Mouse (Mus musculus) ES-E14 (cell line): ENCODE measurements around the gene Wdcp. TPM values are rescaled to one million over a fixed set of nuclear protein-coding genes. Genes with fewer than 3 reads are reported as not detected.

Source experiments
- DNase-seq: peaks from one replicate; pipeline ENCODE4 v3.0.0-alpha.2; 2013; ENCODE audit warnings: low read depth, low spot score
- H3K27ac ChIP-seq: 2 replicates; pipeline ENCODE4 v1.5.1; 2012; ENCODE audit warnings: low read depth, mild to moderate bottlenecking, low read length, moderate library complexity, mixed read lengths; ENCODE audit not compliant: poor library complexity, insufficient read depth, severe bottlenecking
- H3K36me3 ChIP-seq: 2 replicates; pipeline ENCODE4 v1.6.1; 2012; ENCODE audit warnings: mild to moderate bottlenecking, low read length, moderate library complexity, mixed read lengths; ENCODE audit not compliant: control insufficient read depth, poor library complexity, insufficient read depth, severe bottlenecking
- H3K4me1 ChIP-seq, 2 experiments: fragments of 150-350 bp in 1 of 2; sonication (generic) in 1 of 2; 2 replicates each; pipeline ENCODE4 v1.6.1; 2012; ENCODE audit warnings: low read length in 2 of 2, mild to moderate bottlenecking in 1 of 2, mixed read lengths in 1 of 2; ENCODE audit not compliant: control insufficient read depth in 2 of 2, insufficient read depth in 2 of 2, poor library complexity in 1 of 2
- H3K4me3 ChIP-seq, 2 experiments: fragments of 150-350 bp in 1 of 2; sonication (generic) in 1 of 2; 2 replicates each; pipeline ENCODE4 v1.5.1; 2012; ENCODE audit warnings: low read length in 2 of 2, low read depth in 1 of 2, mild to moderate bottlenecking in 1 of 2, mixed read lengths in 1 of 2; ENCODE audit not compliant: insufficient read depth in 1 of 2, poor library complexity in 1 of 2, severe bottlenecking in 1 of 2
- H3K9ac ChIP-seq: 2 replicates; pipeline ENCODE4 v1.6.1; 2012; ENCODE audit warnings: low read depth, mild to moderate bottlenecking, low read length, mixed read lengths; ENCODE audit not compliant: poor library complexity, insufficient read depth, severe bottlenecking
- H3K9me3 ChIP-seq: fragments of 150-350 bp; sonication (generic); 2 replicates; pipeline ENCODE4 v1.6.1; 2012; ENCODE audit warnings: low read depth, mild to moderate bottlenecking, low read length; ENCODE audit not compliant: control insufficient read depth, insufficient read depth
- CHD2 ChIP-seq: IDR thresholded peaks from 2 replicates; pipeline ENCODE4 v1.6.1; 2014; ENCODE audit warnings: mild to moderate bottlenecking, low read depth, low read length, inconsistent platforms
- HCFC1 ChIP-seq: IDR thresholded peaks from 2 replicates; pipeline ENCODE4 v1.6.1; 2012; ENCODE audit warnings: low read length, inconsistent platforms, borderline replicate concordance; ENCODE audit not compliant: insufficient read depth
- MAFK ChIP-seq: IDR thresholded peaks from 2 replicates; pipeline ENCODE4 v1.6.1; 2014; ENCODE audit warnings: mild to moderate bottlenecking, low read depth, low read length, inconsistent platforms; ENCODE audit not compliant: insufficient read depth
- ZC3H11A ChIP-seq: IDR thresholded peaks from 2 replicates; pipeline ENCODE4 v1.6.1; 2012; ENCODE audit warnings: low read depth, mild to moderate bottlenecking, inconsistent platforms, low read length, borderline replicate concordance
- ZNF384 ChIP-seq: IDR thresholded peaks from 2 replicates; pipeline ENCODE4 v1.6.1; 2012; ENCODE audit warnings: low read depth, low read length, inconsistent platforms
- in situ Hi-C, 2 experiments: fragments of 600-800 bp; cut with MboI; formaldehyde crosslinking; loops; one replicate each; pipeline ENCODE4 v1.15.1; 2025; ENCODE audit warnings: low sequenced_read_pairs in 2 of 2, inconsistent platforms in 1 of 2; ENCODE audit not compliant: unreplicated experiment in 2 of 2
- total RNA-seq: library from RNA; depleted of rRNA; stranded (reverse); fragments of 300-350 nt; gene quantifications from 2 replicates; pipeline ENCODE4 v1.2.3, GENCODE M21; 2012

Wdcp gene
- total RNA-seq, 1 experiment: 19.5 TPM

- no peak for DNase-seq
- H3K27ac ChIP-seq: no peak overlapping the region
- H3K36me3 ChIP-seq: no peaks in the 10 kb centered on the region
- TF ChIP-seq ZNF384 (no peak), MAFK (no peak), HCFC1 (no peak), ZC3H11A (no peak), CHD2 (no peak)
- no peak overlapping the region for H3K9ac ChIP-seq
- in situ Hi-C loops: no loop called here
- no peak overlapping the region for H3K4me3 ChIP-seq
- peaks cover 4 to 9% of the 10 kb centered on the region in 2 experiments; a peak in 2 of 4 replicates for H3K4me1 ChIP-seq
- H3K9me3 ChIP-seq: no peaks in the 10 kb centered on the region
Observed at GRCm38 (mm10) chr12:4864338-4864690, 21.2 kb downstream of the Wdcp start.

- TF ChIP-seq MAFK (no peak), HCFC1 (no peak), CHD2 (no peak), ZC3H11A (no peak), ZNF384 (no peak)
- Histone ChIP-seq H3K36me3 (no peaks in the 10 kb centered on the region), H3K9me3 (no peaks in the 10 kb centered on the region), H3K4me3 (no peak overlapping the region), H3K9ac (no peak overlapping the region), H3K4me1 (peaks cover 0 to under 1% of the 10 kb centered on the region in 2 experiments; a peak in 1 of 4 replicates), H3K27ac (no peak overlapping the region)
- no peak for DNase-seq
- in situ Hi-C loops: no loop called here
Observed at GRCm38 (mm10) chr12:4868924-4869323, 25.8 kb downstream of the Wdcp start.

GRCm38 (mm10) chr12:4871260-4871659 lies 28.2 kb downstream of the Wdcp start:
- in situ Hi-C loops: no loop called here
- no peak overlapping the region for H3K9ac ChIP-seq
- TF ChIP-seq ZNF384 (no peak), CHD2 (no peak), ZC3H11A (no peak), MAFK (no peak), HCFC1 (no peak)

GRCm38 (mm10) chr12:4872273-4872672 lies 29.2 kb downstream of the Wdcp start:
- no peak for DNase-seq
- no peak overlapping the region for H3K27ac ChIP-seq
- in situ Hi-C loops: no loop called here

More at GRCm38 (mm10) chr12:4871260-4871659, 28.2 kb downstream of the Wdcp start:
- H3K4me3 ChIP-seq: no peak overlapping the region
- H3K27ac ChIP-seq: no peak overlapping the region
- no peaks in the 10 kb centered on the region for H3K9me3 ChIP-seq
- no peak for DNase-seq
- H3K36me3 ChIP-seq: no peaks in the 10 kb centered on the region
- peaks cover 0 to 8% of the 10 kb centered on the region in 2 experiments; a peak in 2 of 4 replicates for H3K4me1 ChIP-seq

GRCm38 (mm10) chr12:4872983-4873477 lies 29.9 kb downstream of the Wdcp start:
- Histone ChIP-seq H3K4me3 (no peak overlapping the region), H3K27ac (no peak overlapping the region), H3K36me3 (no peaks in the 10 kb centered on the region), H3K4me1 (peaks cover 0 to 8% of the 10 kb centered on the region in 2 experiments; a peak in 2 of 4 replicates), H3K9me3 (no peaks in the 10 kb centered on the region), H3K9ac (no peak overlapping the region)
- in situ Hi-C loops: no loop called here
- TF ChIP-seq CHD2: no peak
- no peak for TF ChIP-seq MAFK
- no peak for TF ChIP-seq ZNF384
- TF ChIP-seq ZC3H11A: no peak
- TF ChIP-seq HCFC1: no peak
- no peak for DNase-seq

More at GRCm38 (mm10) chr12:4872273-4872672, 29.2 kb downstream of the Wdcp start:
- H3K4me3 ChIP-seq: no peak overlapping the region
- TF ChIP-seq ZC3H11A (no peak), CHD2 (no peak), HCFC1 (no peak), ZNF384 (no peak), MAFK (no peak)
- no peaks in the 10 kb centered on the region for H3K36me3 ChIP-seq
- no peaks in the 10 kb centered on the region for H3K9me3 ChIP-seq
- no peak overlapping the region for H3K9ac ChIP-seq
- H3K4me1 ChIP-seq: peaks cover 0 to 8% of the 10 kb centered on the region in 2 experiments; a peak in 2 of 4 replicates
